Mouse (Mus musculus) spleen, postnatal 36 days (tissue): ENCODE measurements around the gene Lpar3.

ENCODE experiments used
- DNase-seq, 2 experiments: peaks; one replicate each; pipeline ENCODE4 v3.0.0; 2022; ENCODE audit warnings: low spot score in 2 of 2, mixed read lengths in 1 of 2

Lpar3 gene

DNA sequence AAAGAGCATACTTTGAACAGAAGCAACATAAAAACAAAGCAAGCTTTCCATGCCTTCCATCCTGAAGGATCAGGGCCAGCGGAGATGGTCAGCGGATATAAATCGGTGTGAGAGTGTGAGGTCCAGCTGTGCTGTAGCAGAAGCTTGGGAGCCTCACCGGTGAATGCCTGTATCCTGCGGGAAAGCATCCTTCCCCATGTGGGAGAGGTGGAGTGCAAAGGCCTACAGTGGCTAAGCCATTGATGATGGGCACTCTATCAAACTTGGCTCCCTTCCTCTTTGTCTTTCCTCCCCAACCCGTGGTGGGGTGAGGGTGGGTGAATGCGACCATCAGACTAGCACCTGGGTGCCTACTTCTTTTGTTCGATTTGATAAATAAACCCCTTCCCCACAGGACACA lies 88.8 kb downstream of the Lpar3 start:
- no peak for DNase-seq

GRCm38 (mm10) chr3:146311121-146311538 lies 90.4 kb downstream of the Lpar3 start:
- no peak for DNase-seq

DNA sequence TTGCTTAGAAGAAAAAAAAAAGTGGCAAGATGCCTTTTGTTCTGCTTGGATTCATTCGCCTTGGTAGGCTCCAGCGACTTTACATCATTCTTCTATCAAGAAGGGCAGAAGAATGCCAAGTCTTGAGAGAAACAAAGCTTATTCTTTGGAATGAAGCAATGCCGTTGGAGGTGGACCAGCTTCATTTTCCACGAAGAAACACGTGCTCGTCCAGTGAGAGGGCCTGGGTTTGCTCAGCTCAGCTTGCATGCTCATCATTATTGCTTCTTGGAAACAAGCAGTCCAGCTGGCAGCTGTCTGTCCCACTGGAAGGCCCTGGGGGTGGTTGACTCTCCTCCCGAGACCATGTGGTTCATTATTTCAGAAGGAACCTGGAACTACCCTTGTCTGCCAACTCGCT lies 94.7 kb downstream of the Lpar3 start:
- no peak for DNase-seq

- DNase-seq = no peak
Observed at GRCm38 (mm10) chr3:146316293-146316692, 95.5 kb downstream of the Lpar3 start.

- no peak for DNase-seq
Observed at GRCm38 (mm10) chr3:146317366-146317765, 96.6 kb downstream of the Lpar3 start.

- no peak for DNase-seq
Observed at GRCm38 (mm10) chr3:146317911-146318310, 97.1 kb downstream of the Lpar3 start.

DNA sequence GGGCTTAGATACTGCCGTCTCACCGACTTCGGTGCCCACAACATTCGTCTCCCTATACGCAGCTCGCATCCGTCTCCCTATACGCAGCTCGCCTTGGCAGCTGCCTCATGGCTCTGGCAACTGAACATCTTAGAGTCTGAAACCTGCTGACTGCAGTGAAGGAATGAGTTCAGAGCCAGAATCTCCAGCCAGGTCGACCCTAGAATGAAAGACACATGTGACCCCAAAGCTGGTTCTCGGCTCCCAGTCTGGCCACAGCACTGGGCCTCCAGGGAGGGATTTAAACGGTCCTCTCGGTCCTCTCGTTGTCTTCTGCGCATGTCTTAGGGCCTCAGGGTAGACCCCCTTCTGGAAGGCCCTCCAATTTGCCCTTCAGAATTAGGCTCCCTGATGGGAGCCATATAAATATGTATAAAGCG lies 97.8 kb downstream of the Lpar3 start:
- DNase-seq = no peak

DNA sequence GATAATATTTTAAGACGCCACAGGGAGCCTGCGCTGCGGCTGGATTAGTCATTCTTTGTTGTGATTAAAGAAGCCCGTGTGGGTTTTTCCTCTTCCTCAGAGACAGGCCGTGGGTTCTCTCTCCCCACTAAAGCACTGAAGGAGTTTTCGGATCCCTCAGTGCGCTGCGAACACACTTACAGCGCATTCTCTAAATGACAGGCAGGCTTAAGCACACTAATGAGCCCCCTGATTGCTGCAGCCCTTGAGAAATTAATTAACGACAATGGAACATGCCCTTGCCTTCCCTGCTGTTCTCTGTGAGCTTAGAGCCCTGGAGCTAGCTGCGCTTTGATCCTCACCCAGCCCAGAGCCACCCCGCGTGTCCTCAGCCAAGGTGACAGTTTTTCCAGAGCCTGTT lies 98.2 kb downstream of the Lpar3 start:
- DNase-seq = no peak

GRCm38 (mm10) chr3:146319503-146319902 lies 98.7 kb downstream of the Lpar3 start:
- DNase-seq = no peak

- no peak for DNase-seq
Observed at GRCm38 (mm10) chr3:146324949-146325348, 104.2 kb downstream of the Lpar3 start.

DNA sequence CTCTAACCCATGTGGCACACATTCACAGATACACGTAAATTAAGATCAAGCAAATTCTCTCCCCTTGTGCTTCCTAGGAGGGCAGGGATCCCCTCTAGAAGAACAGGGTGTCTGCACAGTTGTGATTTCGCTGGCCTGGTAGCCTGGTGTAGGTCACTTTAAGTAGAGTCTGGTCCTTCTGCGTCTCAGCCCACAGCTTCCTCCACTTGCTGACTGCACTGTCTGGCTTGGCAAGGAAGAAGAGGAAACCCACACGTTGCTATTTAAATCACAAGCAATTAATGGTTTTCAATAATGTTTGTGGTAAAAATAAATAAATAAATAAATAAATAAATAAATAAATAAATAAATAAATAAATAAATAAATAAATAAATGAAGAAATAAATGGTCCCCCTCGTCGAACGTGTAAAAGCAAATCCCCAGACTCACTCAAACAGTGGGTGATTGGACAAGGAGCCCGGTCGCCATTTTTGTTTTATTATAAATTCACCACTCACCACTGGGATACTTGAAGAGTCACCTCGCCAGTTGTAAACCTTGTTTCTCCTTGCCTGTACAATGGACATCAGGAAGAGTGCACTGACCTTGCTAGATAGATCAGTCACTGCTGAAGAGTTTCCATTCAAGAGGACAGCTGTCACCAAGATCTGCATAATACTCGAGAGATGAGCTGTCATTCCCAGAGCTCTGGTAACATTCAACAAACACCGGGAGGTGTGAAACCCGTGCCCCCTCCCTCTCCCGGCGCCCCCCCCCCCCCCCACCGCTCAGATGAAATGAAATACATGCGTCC lies 106.2 kb downstream of the Lpar3 start:
- no peak for DNase-seq

- DNase-seq = peak; percentile 34 to 48
Observed at GRCm38 (mm10) chr3:146327537-146328255, 106.9 kb downstream of the Lpar3 start.

GRCm38 (mm10) chr3:146328749-146329148 lies 108.0 kb downstream of the Lpar3 start:
- peak; percentile 32 to 43 for DNase-seq

DNA sequence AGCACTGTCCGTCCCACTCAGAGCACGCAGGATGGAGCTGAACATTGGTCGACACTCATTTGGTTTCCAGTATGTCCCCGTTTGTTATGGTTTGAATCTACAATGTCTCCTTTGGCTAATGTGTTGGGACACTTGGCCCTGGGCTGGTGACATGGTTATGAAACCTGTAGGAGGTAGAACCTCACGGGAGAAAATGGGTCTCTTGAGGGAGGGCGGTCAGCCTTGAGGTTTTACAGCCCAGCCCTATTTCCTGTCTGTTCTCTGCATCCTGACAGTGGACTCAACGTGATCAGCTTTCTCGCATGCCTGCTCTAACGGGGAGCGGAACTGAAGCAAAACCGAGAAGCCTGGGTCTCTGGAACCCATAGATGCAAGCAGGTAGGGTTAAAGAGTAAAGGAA lies 111.1 kb downstream of the Lpar3 start:
- no peak for DNase-seq

DNA sequence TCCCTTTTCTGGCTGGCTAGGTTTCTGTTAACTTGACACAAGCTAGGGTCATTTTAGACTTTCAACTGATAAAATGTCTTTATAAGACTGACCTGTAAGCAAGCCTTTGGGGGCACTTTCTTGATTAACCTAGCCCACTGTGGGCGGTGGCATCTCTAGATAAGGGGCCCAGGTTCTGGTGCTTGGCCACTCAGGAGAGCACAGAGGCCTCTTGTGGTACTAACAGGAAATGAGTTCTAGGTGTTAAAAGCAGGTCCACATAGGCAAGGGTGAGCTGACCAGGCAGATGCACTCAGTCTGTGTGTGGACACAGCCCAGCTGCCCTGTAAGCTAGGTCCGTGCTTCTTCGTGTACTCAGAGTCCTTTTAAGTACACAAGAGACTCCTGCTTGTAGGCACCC lies 112.5 kb downstream of the Lpar3 start:
- DNase-seq = no peak

- DNase-seq = no peak
Observed at GRCm38 (mm10) chr3:146334070-146334469, 113.3 kb downstream of the Lpar3 start.
